Mouse (Mus musculus) midbrain, embryonic 10.5 days (tissue): Measurements from ENCODE around the gene Ston1. TPM values are rescaled to one million over a fixed set of nuclear protein-coding genes. Genes with fewer than 3 reads are reported as not detected.
A peak's percentile ranks its signal among the peaks of the same experiment; 100 is the strongest.

Experiments used
- DNase-seq: peaks from one replicate; pipeline ENCODE4 v3.0.0-alpha.2; 2017; ENCODE audit warnings: low spot score
- H3K27ac ChIP-seq: fragments of 300-500 bp; sonication (generic); replicated peaks from 2 replicates; pipeline ENCODE4 v1.5.1; 2016; ENCODE audit warnings: mild to moderate bottlenecking
- H3K27me3 ChIP-seq: fragments of 300-500 bp; sonication (generic); 2 replicates; pipeline ENCODE4 v1.6.1; 2016; ENCODE audit warnings: low read depth, mild to moderate bottlenecking; ENCODE audit not compliant: poor library complexity, severe bottlenecking
- H3K36me3 ChIP-seq: fragments of 300-500 bp; sonication (generic); 2 replicates; pipeline ENCODE4 v1.6.1; 2016; ENCODE audit warnings: mild to moderate bottlenecking, moderate library complexity
- H3K4me1 ChIP-seq: fragments of 300-500 bp; sonication (generic); 2 replicates; pipeline ENCODE4 v1.6.1; 2016
- H3K4me3 ChIP-seq: fragments of 300-500 bp; sonication (generic); 2 replicates; pipeline ENCODE4 v1.5.1; 2016; ENCODE audit warnings: mild to moderate bottlenecking, moderate library complexity
- H3K9me3 ChIP-seq: fragments of 300-500 bp; sonication (generic); replicated peaks from 2 replicates; pipeline ENCODE4 v1.6.1; 2016; ENCODE audit warnings: mild to moderate bottlenecking
- WGBS: fragments of 180-500 bp; shearing (Covaris S2); methylation state at CpG from one replicate; pipeline ENCODE4 v1.1.7; 2016; 5-methylcytosine and 5-hydroxymethylcytosine counted together
- polyA plus RNA-seq: library from polyadenylated mRNA; unstranded; fragments of >200 nt; fragmentation: Nextera tagmentation; extraction: Ambion mirVana; gene quantifications from 2 replicates; pipeline ENCODE4 v1.2.1, GENCODE M21; 2016

Gene Ston1
- polyA plus RNA-seq, result 1.5 and 1.7 TPM in 2 replicates

- Histone ChIP-seq H3K27ac (peak within 1 kb of the TSS; percentile 86), H3K4me3 (peak within 1 kb of the TSS; percentile 68), H3K36me3 (no peaks in the 10 kb centered on the region), H3K4me1 (peaks cover 37% of the 10 kb centered on the region), H3K27me3 (no peaks in the 10 kb centered on the region), H3K9me3 (no peaks in the 10 kb centered on the region)
- DNase-seq, result peak; percentile 83
- WGBS, result under 1% methylated on average over 41 of the region's 41 CpGs
These were observed at the start of gene Ston1 for GRCm38 (mm10) chr17:88597222-88598055. TSS of gene Ston1 (plus strand) at chr17:88597684.

- Histone ChIP-seq H3K27me3 (no peaks in the 10 kb centered on the region), H3K36me3 (peaks cover 49% of the 10 kb centered on the region), H3K4me3 (no peak overlapping the region), H3K9me3 (no peaks in the 10 kb centered on the region), H3K4me1 (peaks cover 19% of the 10 kb centered on the region), H3K27ac (no peak overlapping the region)
- no peak for DNase-seq
- WGBS, result 87% methylated on average over 24 of the region's 24 CpGs
These were observed 47.9 kb upstream of the Ston1 start for GRCm38 (mm10) chr17:88549411-88550191.

GRCm38 (mm10) chr17:88550351-88550750 is 47.1 kb upstream of the Ston1 start:
- Histone ChIP-seq H3K9me3 (no peaks in the 10 kb centered on the region), H3K27ac (no peak overlapping the region), H3K36me3 (peaks cover 48% of the 10 kb centered on the region), H3K4me3 (no peak overlapping the region), H3K27me3 (no peaks in the 10 kb centered on the region), H3K4me1 (peaks cover 19% of the 10 kb centered on the region)
- DNase-seq, result no peak
- WGBS, result 84% methylated on average over 5 of the region's 5 CpGs

- peaks cover 19% of the 10 kb centered on the region for H3K4me1 ChIP-seq
- peaks cover 48% of the 10 kb centered on the region for H3K36me3 ChIP-seq
- no peak for DNase-seq
- no peaks in the 10 kb centered on the region for H3K27me3 ChIP-seq
- H3K9me3 ChIP-seq, result no peaks in the 10 kb centered on the region
- WGBS, result 77% methylated on average over 10 of the region's 10 CpGs
- no peak overlapping the region for H3K27ac ChIP-seq
- H3K4me3 ChIP-seq, result no peak overlapping the region
These were observed 46.2 kb upstream of the Ston1 start for GRCm38 (mm10) chr17:88550981-88551940.

- Histone ChIP-seq H3K27ac (peak overlapping the region; percentile 40; the same call in 1 of the 2 replicates), H3K4me1 (peaks cover 19% of the 10 kb centered on the region), H3K36me3 (peaks cover 56% of the 10 kb centered on the region), H3K27me3 (no peaks in the 10 kb centered on the region), H3K9me3 (no peaks in the 10 kb centered on the region), H3K4me3 (no peak overlapping the region)
- DNase-seq, result no peak
- 31% methylated on average over 6 of the region's 6 CpGs for WGBS
These were observed 44.9 kb upstream of the Ston1 start for GRCm38 (mm10) chr17:88552556-88552955.

GRCm38 (mm10) chr17:88553001-88553449 is 44.5 kb upstream of the Ston1 start:
- Histone ChIP-seq H3K27me3 (no peaks in the 10 kb centered on the region), H3K36me3 (peaks cover 51% of the 10 kb centered on the region), H3K4me1 (peaks cover 19% of the 10 kb centered on the region), H3K27ac (peak overlapping the region; percentile 40; the same call in 1 of the 2 replicates), H3K4me3 (no peak overlapping the region), H3K9me3 (no peaks in the 10 kb centered on the region)
- DNase-seq, result no peak
- WGBS, result 63% methylated on average over 8 of the region's 8 CpGs

GRCm38 (mm10) chr17:88553473-88554087 is 43.9 kb upstream of the Ston1 start:
- no peak overlapping the region for H3K4me3 ChIP-seq
- no peaks in the 10 kb centered on the region for H3K9me3 ChIP-seq
- DNase-seq, result no peak
- H3K4me1 ChIP-seq, result peaks cover 19% of the 10 kb centered on the region
- 87% methylated on average over 11 of the region's 11 CpGs for WGBS
- H3K27ac ChIP-seq, result no peak overlapping the region; the same call in 1 of the 2 replicates
- H3K27me3 ChIP-seq, result no peaks in the 10 kb centered on the region
- H3K36me3 ChIP-seq, result peaks cover 48% of the 10 kb centered on the region

GRCm38 (mm10) chr17:88556176-88556575 is 41.3 kb upstream of the Ston1 start:
- no peak overlapping the region for H3K4me3 ChIP-seq

GRCm38 (mm10) chr17:88556688-88557087 is 40.8 kb upstream of the Ston1 start:
- no peak for DNase-seq
- 80% methylated on average over 4 of the region's 4 CpGs for WGBS
- peaks cover 38% of the 10 kb centered on the region for H3K36me3 ChIP-seq
- no peaks in the 10 kb centered on the region for H3K9me3 ChIP-seq
- H3K4me1 ChIP-seq, result peaks cover 17% of the 10 kb centered on the region
- no peak overlapping the region for H3K27ac ChIP-seq
- H3K4me3 ChIP-seq, result no peak overlapping the region
- no peaks in the 10 kb centered on the region for H3K27me3 ChIP-seq

More at GRCm38 (mm10) chr17:88556176-88556575, 41.3 kb upstream of the Ston1 start:
- H3K4me1 ChIP-seq, result peaks cover 17% of the 10 kb centered on the region
- no peaks in the 10 kb centered on the region for H3K9me3 ChIP-seq
- H3K27ac ChIP-seq, result no peak overlapping the region
- 89% methylated on average over 13 of the region's 13 CpGs for WGBS
- DNase-seq, result no peak
- H3K27me3 ChIP-seq, result no peaks in the 10 kb centered on the region
- H3K36me3 ChIP-seq, result peaks cover 33% of the 10 kb centered on the region

- 38% methylated on average over 13 of the region's 13 CpGs for WGBS
- peaks cover 51% of the 10 kb centered on the region for H3K36me3 ChIP-seq
These were observed 39.2 kb upstream of the Ston1 start for GRCm38 (mm10) chr17:88558168-88558842.

GRCm38 (mm10) chr17:88563611-88564010 is 33.9 kb upstream of the Ston1 start:
- no peak for DNase-seq
- Histone ChIP-seq H3K4me1 (no peaks in the 10 kb centered on the region), H3K9me3 (no peaks in the 10 kb centered on the region), H3K36me3 (peaks cover 54% of the 10 kb centered on the region), H3K27me3 (no peaks in the 10 kb centered on the region), H3K27ac (no peak overlapping the region), H3K4me3 (no peak overlapping the region)
- 84% methylated on average over 3 of the region's 3 CpGs for WGBS

More at GRCm38 (mm10) chr17:88558168-88558842, 39.2 kb upstream of the Ston1 start:
- Histone ChIP-seq H3K27ac (no peak overlapping the region), H3K9me3 (no peaks in the 10 kb centered on the region), H3K4me1 (peaks cover 3% of the 10 kb centered on the region; the same call in 1 of the 2 replicates), H3K4me3 (no peak overlapping the region), H3K27me3 (no peaks in the 10 kb centered on the region)
- DNase-seq, result peak; percentile 66
